Mouse (Mus musculus): Measurements from ENCODE around the gene Gtf3c4. TPM values are rescaled to one million over a fixed set of nuclear protein-coding genes. Genes with fewer than 3 reads are reported as not detected.
A peak's percentile ranks its signal among the peaks of the same experiment; 100 is the strongest.

Gtf3c4 gene
- polyA plus RNA-seq (2014; fragmentation: Nextera tagmentation; extraction: Ambion mirVana): 32.2 and 34.3 TPM in 2 replicates

DNA sequence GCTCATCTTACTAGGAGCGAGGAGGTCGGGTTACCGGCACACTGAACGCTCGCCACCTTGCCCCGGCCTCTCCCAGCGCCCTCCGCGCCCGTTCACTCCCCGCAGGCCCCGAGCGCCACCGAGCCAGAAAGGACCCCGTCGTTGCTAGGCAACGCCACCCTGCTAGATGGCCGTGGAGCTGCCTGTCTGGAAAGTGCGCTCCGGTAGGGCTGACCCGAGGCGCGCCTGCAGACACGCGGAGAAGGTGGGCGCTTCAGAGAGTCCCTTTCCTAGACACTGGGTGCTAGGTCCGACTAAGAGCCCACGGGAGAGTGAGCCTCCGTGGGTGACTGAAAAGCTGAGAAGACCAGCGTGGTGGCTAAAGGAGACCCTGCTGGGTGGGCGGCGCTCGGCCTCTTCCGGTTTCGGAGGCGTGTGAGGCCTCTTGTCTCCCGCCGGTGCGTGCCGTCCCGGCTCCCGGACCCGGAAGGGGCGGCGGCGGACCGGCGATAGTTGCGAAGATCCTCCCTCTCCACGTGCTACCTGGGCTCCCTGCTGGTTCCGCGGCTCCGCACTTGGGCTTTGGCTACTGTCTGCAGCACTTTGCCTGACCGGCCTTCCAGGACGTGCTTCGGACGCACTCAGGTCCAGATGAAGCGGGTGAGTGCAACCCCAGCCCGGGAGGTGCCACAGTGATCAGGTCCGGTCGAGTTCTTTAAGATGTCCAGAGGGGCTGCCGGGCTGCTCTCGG, at the start of gene Gtf3c4, which contains the start of gene Ddx31:
TSS of gene Gtf3c4 (minus strand) at position 139 of the 730 bp plus-strand sequence.
TSS of gene Ddx31 (plus strand) at position 185 of the 730 bp plus-strand sequence.
- no peaks in the 10 kb centered on the region for H3K27me3 ChIP-seq (ENCODE audit: control insufficient read depth, insufficient read depth, low read length)
- WGBS: under 1% methylated on average over 63 of the region's 63 CpGs
- peaks cover 6% of the 10 kb centered on the region; the same call in 1 of the 2 replicates for H3K36me3 ChIP-seq (ENCODE audit: control insufficient read depth, insufficient read depth, low read length)
- peak within 1 kb of the TSS; percentile 82 for H3K9ac ChIP-seq (ENCODE audit: low read length)
- DNase-seq (ENCODE audit: low spot score, missing footprints) (peak; percentile 100), ATAC-seq (ENCODE audit: low FRiP score) (peak; percentile 95)
- H3K27ac ChIP-seq (ENCODE audit: low read depth, low read length): peak within 1 kb of the TSS; percentile 67
- peak within 1 kb of the TSS; percentile 73 for H3K4me3 ChIP-seq (ENCODE audit: low read depth, low read length)
- H3K4me2 ChIP-seq: peak within 1 kb of the TSS; percentile 81
- peaks cover 18% of the 10 kb centered on the region for H3K4me1 ChIP-seq (ENCODE audit: control insufficient read depth, insufficient read depth, low read length)
- no peaks in the 10 kb centered on the region for H3K9me3 ChIP-seq (ENCODE audit: control insufficient read depth, low read length)

DNA sequence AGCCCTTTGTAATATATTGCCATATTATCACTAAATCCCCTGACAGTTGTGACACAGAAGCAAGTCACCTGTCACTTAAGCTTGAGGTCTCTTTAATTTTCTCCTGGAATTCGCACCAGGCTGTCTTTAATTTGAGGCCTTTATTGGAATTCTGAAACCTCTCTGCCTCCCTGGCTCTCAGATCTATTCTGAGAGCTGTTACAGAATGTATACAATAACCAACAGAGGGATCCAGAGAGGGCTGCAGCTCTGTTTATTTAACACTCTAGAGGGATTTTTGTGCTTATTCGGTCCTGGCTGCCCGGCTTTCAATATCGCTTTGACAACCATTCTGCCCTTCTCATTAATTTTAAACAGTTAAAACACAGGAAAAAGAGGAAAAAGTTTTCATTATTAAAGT, 44.8 kb upstream of the Gtf3c4 start:
- DNase-seq (ENCODE audit: low spot score, missing footprints) (no peak), ATAC-seq (ENCODE audit: low FRiP score) (no peak)
- H3K4me3 ChIP-seq (ENCODE audit: low read depth, low read length): no peak overlapping the region
- 52% methylated on average over 4 of the region's 4 CpGs for WGBS
- H3K9ac ChIP-seq (ENCODE audit: low read length): no peak overlapping the region
- H3K9me3 ChIP-seq (ENCODE audit: control insufficient read depth, low read length): no peaks in the 10 kb centered on the region
- H3K4me2 ChIP-seq: no peak overlapping the region
- H3K27ac ChIP-seq (ENCODE audit: low read depth, low read length): no peak overlapping the region
- no peaks in the 10 kb centered on the region for H3K36me3 ChIP-seq (ENCODE audit: control insufficient read depth, insufficient read depth, low read length)
- no peaks in the 10 kb centered on the region for H3K27me3 ChIP-seq (ENCODE audit: control insufficient read depth, insufficient read depth, low read length)
- H3K4me1 ChIP-seq (ENCODE audit: control insufficient read depth, insufficient read depth, low read length): peaks cover 3% of the 10 kb centered on the region; the same call in 1 of the 2 replicates

- H3K27ac ChIP-seq (ENCODE audit: low read depth, low read length): no peak overlapping the region
- no peak for DNase-seq (ENCODE audit: low spot score, missing footprints)
- H3K4me2 ChIP-seq: no peak overlapping the region
- no peak overlapping the region for H3K9ac ChIP-seq (ENCODE audit: low read length)
- no peak overlapping the region for H3K4me3 ChIP-seq (ENCODE audit: low read depth, low read length)
- no peaks in the 10 kb centered on the region for H3K9me3 ChIP-seq (ENCODE audit: control insufficient read depth, low read length)
- H3K36me3 ChIP-seq (ENCODE audit: control insufficient read depth, insufficient read depth, low read length): no peaks in the 10 kb centered on the region
- H3K4me1 ChIP-seq (ENCODE audit: control insufficient read depth, insufficient read depth, low read length): no peaks in the 10 kb centered on the region
- no peaks in the 10 kb centered on the region for H3K27me3 ChIP-seq (ENCODE audit: control insufficient read depth, insufficient read depth, low read length)
- ATAC-seq (ENCODE audit: low FRiP score): no peak
- WGBS: 64% methylated on average over 6 of the region's 6 CpGs
Observed at GRCm38 (mm10) chr2:28882826-28883485, 42.8 kb upstream of the Gtf3c4 start.

DNA sequence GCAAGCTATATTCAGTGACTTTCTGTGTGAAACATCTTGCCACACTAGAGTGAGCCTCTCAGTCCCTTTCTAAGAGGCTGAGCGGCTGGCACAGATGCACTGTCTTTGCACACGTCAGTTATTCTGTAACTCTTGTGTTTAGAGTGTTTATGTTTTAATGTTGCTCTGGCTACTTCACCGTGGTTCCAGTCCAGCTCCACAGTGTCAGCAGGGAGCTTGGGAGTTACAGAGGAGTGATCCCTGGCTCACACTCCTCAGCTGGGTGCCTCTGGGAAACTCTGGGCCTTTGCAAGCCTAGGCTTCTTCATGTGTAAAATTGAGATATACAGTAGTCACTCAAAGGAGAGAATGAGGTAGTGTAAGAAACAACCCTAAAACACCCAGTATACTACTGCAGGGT, 41.9 kb upstream of the Gtf3c4 start:
- H3K9me3 ChIP-seq (ENCODE audit: control insufficient read depth, low read length): no peaks in the 10 kb centered on the region
- no peak overlapping the region for H3K4me2 ChIP-seq
- ATAC-seq (ENCODE audit: low FRiP score): no peak
- H3K4me3 ChIP-seq (ENCODE audit: low read depth, low read length): no peak overlapping the region
- no peaks in the 10 kb centered on the region; the same call in 1 of the 2 replicates for H3K36me3 ChIP-seq (ENCODE audit: control insufficient read depth, insufficient read depth, low read length)
- WGBS: 87% methylated on average over 3 of the region's 3 CpGs
- H3K4me1 ChIP-seq (ENCODE audit: control insufficient read depth, insufficient read depth, low read length): no peaks in the 10 kb centered on the region
- no peak overlapping the region for H3K27ac ChIP-seq (ENCODE audit: low read depth, low read length)
- DNase-seq (ENCODE audit: low spot score, missing footprints): no peak
- H3K9ac ChIP-seq (ENCODE audit: low read length): no peak overlapping the region
- H3K27me3 ChIP-seq (ENCODE audit: control insufficient read depth, insufficient read depth, low read length): no peaks in the 10 kb centered on the region

GRCm38 (mm10) chr2:28881275-28881674, 41.1 kb upstream of the Gtf3c4 start:
- no peak overlapping the region for H3K4me3 ChIP-seq (ENCODE audit: low read depth, low read length)
- no peak for ATAC-seq (ENCODE audit: low FRiP score)
- no peaks in the 10 kb centered on the region for H3K4me1 ChIP-seq (ENCODE audit: control insufficient read depth, insufficient read depth, low read length)
- 98% methylated on average over 3 of the region's 3 CpGs for WGBS
- H3K9me3 ChIP-seq (ENCODE audit: control insufficient read depth, low read length): no peaks in the 10 kb centered on the region
- no peaks in the 10 kb centered on the region for H3K27me3 ChIP-seq (ENCODE audit: control insufficient read depth, insufficient read depth, low read length)
- no peak overlapping the region for H3K9ac ChIP-seq (ENCODE audit: low read length)
- H3K27ac ChIP-seq (ENCODE audit: low read depth, low read length): no peak overlapping the region
- no peak for DNase-seq (ENCODE audit: low spot score, missing footprints)
- no peak overlapping the region for H3K4me2 ChIP-seq
- H3K36me3 ChIP-seq (ENCODE audit: control insufficient read depth, insufficient read depth, low read length): no peaks in the 10 kb centered on the region; the same call in 1 of the 2 replicates

- H3K4me1 ChIP-seq (ENCODE audit: control insufficient read depth, insufficient read depth, low read length): no peaks in the 10 kb centered on the region
- H3K4me2 ChIP-seq: no peak overlapping the region
- H3K36me3 ChIP-seq (ENCODE audit: control insufficient read depth, insufficient read depth, low read length): peaks cover 3% of the 10 kb centered on the region; the same call in 1 of the 2 replicates
- H3K27me3 ChIP-seq (ENCODE audit: control insufficient read depth, insufficient read depth, low read length): no peaks in the 10 kb centered on the region
- ATAC-seq (ENCODE audit: low FRiP score) (no peak), DNase-seq (ENCODE audit: low spot score, missing footprints) (no peak)
- 94% methylated on average over 11 of the region's 11 CpGs for WGBS
- H3K27ac ChIP-seq (ENCODE audit: low read depth, low read length): no peak overlapping the region
- H3K9me3 ChIP-seq (ENCODE audit: control insufficient read depth, low read length): no peaks in the 10 kb centered on the region
- H3K4me3 ChIP-seq (ENCODE audit: low read depth, low read length): no peak overlapping the region
- H3K9ac ChIP-seq (ENCODE audit: low read length): no peak overlapping the region
Observed at GRCm38 (mm10) chr2:28875554-28875953, 35.4 kb upstream of the Gtf3c4 start.

DNA sequence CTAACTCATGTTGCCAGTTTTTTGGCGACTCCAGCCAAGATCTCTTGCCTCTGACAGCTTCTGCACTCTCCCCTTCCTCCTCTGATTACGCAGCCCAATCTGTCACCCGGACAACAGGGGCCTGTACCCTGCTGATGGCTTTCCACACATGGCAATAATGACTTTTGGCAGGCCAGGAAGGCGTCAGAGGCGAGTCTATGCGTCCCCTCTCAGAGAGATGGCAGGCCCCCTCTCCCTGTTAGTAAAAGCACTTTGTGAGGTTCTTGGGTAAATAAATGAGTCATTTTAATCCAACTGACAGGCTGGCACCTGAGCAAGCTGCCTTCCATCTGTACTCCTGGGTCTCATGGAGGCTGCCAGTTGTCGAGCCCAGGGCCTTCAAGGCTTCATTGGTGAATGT, 27.3 kb upstream of the Gtf3c4 start:
- H3K9ac ChIP-seq (ENCODE audit: low read length): no peak overlapping the region
- no peaks in the 10 kb centered on the region for H3K4me1 ChIP-seq (ENCODE audit: control insufficient read depth, insufficient read depth, low read length)
- H3K27me3 ChIP-seq (ENCODE audit: control insufficient read depth, insufficient read depth, low read length): no peaks in the 10 kb centered on the region
- H3K27ac ChIP-seq (ENCODE audit: low read depth, low read length): no peak overlapping the region
- H3K4me2 ChIP-seq: no peak overlapping the region
- H3K36me3 ChIP-seq (ENCODE audit: control insufficient read depth, insufficient read depth, low read length): peaks cover 9% of the 10 kb centered on the region
- H3K9me3 ChIP-seq (ENCODE audit: control insufficient read depth, low read length): no peaks in the 10 kb centered on the region
- DNase-seq (ENCODE audit: low spot score, missing footprints) (no peak), ATAC-seq (ENCODE audit: low FRiP score) (no peak)
- no peak overlapping the region for H3K4me3 ChIP-seq (ENCODE audit: low read depth, low read length)
- 82% methylated on average over 7 of the region's 7 CpGs for WGBS

DNA sequence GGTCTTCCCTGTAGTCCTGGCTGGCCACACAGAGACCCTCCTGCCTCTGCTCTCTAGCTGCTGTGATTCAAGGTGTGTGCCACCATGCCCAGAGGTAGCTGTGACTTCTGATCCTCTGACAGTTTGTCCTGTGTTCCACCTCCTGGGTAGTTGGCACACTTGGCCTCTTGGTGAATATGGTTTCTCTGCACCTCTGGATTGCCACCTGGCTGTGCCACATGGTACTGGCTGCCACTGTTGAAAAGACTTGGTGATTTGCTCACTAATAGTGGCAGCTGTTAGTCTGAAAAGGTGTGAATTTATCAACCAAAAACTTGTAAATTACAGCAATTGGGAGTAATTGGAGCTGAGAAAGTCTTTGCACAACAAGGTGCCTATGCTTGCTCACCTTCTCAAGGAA, 23.7 kb upstream of the Gtf3c4 start:
- DNase-seq (ENCODE audit: low spot score, missing footprints) (no peak), ATAC-seq (ENCODE audit: low FRiP score) (no peak)
- Histone ChIP-seq H3K27me3 (ENCODE audit: control insufficient read depth, insufficient read depth, low read length) (no peaks in the 10 kb centered on the region), H3K4me3 (ENCODE audit: low read depth, low read length) (no peak overlapping the region), H3K9ac (ENCODE audit: low read length) (no peak overlapping the region), H3K9me3 (ENCODE audit: control insufficient read depth, low read length) (no peaks in the 10 kb centered on the region), H3K27ac (ENCODE audit: low read depth, low read length) (no peak overlapping the region), H3K4me1 (ENCODE audit: control insufficient read depth, insufficient read depth, low read length) (no peaks in the 10 kb centered on the region), H3K4me2 (no peak overlapping the region), H3K36me3 (ENCODE audit: control insufficient read depth, insufficient read depth, low read length) (peaks cover 12% of the 10 kb centered on the region)

Data from midbrain, embryonic 11.5 days (tissue).